Mouse (Mus musculus): ENCODE data around the gene Mpnd.

The Mpnd gene

DNA sequence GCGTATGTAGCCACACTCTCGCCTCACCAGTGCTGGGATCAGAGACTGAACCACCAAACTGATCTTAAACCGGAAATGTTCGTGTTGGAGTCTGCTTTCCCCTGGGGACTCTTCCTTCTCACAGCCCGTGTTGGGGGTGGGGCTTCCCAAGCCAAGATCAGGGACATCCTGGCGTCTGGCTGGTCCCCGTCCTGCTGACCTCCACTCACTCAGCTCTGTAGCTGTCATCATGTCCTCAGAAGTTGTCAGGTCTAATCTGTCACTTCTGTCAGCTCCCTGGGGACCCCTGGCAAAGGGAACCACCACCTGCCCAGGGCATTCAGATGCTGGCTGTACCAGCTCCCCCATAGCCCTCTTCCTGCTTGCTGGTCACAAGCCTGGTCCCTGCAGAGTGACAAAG, 37.3 kb upstream of the Mpnd start:
- no peak for DNase-seq (ENCODE audit: low read depth, low spot score)
- Histone ChIP-seq H3K36me3 (ENCODE audit: control insufficient read depth, insufficient read depth, low read length, poor library complexity, severe bottlenecking) (0 out of 2 replicates have a peak, but pooled peaks cover 1% of the 10 kb centered on the region), H3K27me3 (ENCODE audit: control insufficient read depth, insufficient read depth, low read length, poor library complexity, severe bottlenecking) (no peaks in the 10 kb centered on the region)

DNA sequence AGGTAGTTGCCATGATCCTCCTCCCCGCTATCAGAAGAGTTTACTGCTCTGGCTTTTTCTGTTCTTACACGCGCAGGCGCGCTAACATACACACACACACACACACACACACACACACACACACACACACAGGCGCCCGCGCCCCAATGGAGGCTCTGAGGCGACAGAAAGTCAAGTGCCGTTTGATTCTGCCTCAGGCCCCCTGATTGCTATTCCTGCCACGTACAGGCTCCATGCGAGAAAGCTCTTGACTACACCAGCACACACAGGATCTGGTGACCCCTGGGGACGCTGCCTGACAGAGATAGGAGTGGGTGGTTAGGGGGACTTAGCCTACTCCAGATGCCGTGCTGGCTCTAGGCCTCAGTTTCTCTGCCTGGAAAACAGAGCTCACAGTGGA, 36.0 kb upstream of the Mpnd start:
- Histone ChIP-seq H3K27me3 (ENCODE audit: control insufficient read depth, insufficient read depth, low read length, poor library complexity, severe bottlenecking) (no peaks in the 10 kb centered on the region), H3K36me3 (ENCODE audit: control insufficient read depth, insufficient read depth, low read length, poor library complexity, severe bottlenecking) (0 out of 2 replicates have a peak, but pooled peaks cover 1% of the 10 kb centered on the region)
- no peak for DNase-seq (ENCODE audit: low read depth, low spot score)

DNA sequence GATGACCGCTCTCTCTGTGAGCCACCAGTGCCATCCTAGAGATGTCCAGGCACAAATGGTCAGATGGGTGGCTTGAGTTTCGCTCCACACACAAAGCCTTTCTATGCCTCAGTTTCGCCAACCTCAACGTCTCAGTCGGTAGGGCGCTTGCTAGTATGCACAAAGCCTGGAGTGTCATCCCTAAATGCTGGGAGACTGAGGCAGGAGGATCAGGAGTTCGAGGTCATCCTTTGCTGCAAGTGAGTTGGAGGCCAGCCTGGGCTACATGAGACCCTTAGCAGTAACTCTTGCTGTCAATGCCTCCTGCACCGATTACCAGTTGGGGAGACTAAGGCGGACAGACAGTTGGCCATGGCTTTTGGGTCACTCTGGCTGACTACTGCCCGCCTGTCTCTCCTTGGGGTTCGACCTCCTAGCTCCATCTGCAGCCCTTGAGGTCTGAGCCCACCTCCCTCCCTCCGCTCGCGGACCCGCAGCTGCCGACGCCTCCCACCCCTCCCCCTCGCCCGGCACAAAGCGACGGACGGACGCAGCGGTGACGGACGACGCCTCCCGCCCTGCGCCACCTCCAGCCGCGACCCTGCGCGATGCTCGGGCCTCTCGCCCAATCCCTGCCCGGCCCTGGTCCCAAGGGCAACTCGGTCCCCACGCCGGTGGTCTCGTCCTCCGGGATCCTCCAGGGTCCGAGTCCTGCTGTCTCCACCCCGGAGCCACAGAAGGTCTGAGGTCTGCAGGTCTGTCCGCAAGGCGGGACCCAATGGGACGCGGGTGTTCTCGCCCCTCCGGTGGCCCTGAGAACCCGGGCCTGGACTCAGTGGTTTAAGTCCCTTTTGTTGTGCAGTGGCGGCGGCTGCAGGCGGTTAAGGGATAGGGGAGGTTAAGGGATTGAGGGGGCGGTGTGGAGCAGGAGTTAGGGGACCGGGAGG, 35.3 kb upstream of the Mpnd start, which contains the start of gene Shd:
Gene Shd, plus strand, starts transcription at position 502 of the 926 bp plus-strand sequence.
- Histone ChIP-seq H3K36me3 (ENCODE audit: control insufficient read depth, insufficient read depth, low read length, poor library complexity, severe bottlenecking) (0 out of 2 replicates have a peak, but pooled peaks cover 1% of the 10 kb centered on the region), H3K27me3 (ENCODE audit: control insufficient read depth, insufficient read depth, low read length, poor library complexity, severe bottlenecking) (no peaks in the 10 kb centered on the region)
- DNase-seq (ENCODE audit: low read depth, low spot score) = no peak

GRCm38 (mm10) chr17:55971453-55971852, 34.1 kb upstream of the Mpnd start:
- no peaks in the 10 kb centered on the region for H3K36me3 ChIP-seq (ENCODE audit: control insufficient read depth, insufficient read depth, low read length, poor library complexity, severe bottlenecking)
- H3K27me3 ChIP-seq (ENCODE audit: control insufficient read depth, insufficient read depth, low read length, poor library complexity, severe bottlenecking) = no peaks in the 10 kb centered on the region
- no peak for DNase-seq (ENCODE audit: low read depth, low spot score)

DNA sequence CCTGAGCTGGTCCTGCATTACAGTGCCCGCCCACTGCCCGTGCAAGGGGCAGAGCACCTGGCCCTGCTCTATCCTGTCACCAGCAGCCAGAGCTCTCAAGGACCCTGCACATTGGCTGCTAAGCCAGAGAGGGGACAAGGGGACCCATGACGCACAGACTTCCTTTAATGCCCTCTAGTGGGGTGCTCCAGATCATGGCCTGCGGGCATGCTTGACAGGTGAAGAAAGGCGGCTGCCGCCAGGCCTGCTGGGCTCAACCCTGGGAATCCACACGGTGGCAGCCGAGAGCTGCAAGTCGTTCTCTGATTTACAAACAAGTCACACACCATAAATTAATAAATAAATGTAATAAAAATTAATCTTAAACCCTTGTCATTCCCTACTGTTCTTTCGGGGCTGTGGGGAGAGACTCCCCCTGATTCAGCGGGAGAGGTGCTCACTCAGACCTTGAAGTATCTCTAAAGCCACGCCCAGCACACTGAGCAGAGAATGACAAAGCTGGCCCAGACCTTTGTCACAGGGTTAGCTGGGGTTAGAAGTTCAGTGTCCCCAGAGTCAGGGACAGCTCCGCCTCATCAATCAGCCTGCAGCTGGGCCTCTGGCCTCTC, 29.2 kb upstream of the Mpnd start:
- Histone ChIP-seq H3K36me3 (ENCODE audit: control insufficient read depth, insufficient read depth, low read length, poor library complexity, severe bottlenecking) (no peaks in the 10 kb centered on the region), H3K27me3 (ENCODE audit: control insufficient read depth, insufficient read depth, low read length, poor library complexity, severe bottlenecking) (no peaks in the 10 kb centered on the region)
- peak; percentile 84 for DNase-seq (ENCODE audit: low read depth, low spot score)

- no peak for DNase-seq (ENCODE audit: low read depth, low spot score)
- H3K36me3 ChIP-seq (ENCODE audit: control insufficient read depth, insufficient read depth, low read length, poor library complexity, severe bottlenecking) = no peaks in the 10 kb centered on the region
- no peaks in the 10 kb centered on the region for H3K27me3 ChIP-seq (ENCODE audit: control insufficient read depth, insufficient read depth, low read length, poor library complexity, severe bottlenecking)
Measured at GRCm38 (mm10) chr17:55977301-55977700, 28.2 kb upstream of the Mpnd start.

DNA sequence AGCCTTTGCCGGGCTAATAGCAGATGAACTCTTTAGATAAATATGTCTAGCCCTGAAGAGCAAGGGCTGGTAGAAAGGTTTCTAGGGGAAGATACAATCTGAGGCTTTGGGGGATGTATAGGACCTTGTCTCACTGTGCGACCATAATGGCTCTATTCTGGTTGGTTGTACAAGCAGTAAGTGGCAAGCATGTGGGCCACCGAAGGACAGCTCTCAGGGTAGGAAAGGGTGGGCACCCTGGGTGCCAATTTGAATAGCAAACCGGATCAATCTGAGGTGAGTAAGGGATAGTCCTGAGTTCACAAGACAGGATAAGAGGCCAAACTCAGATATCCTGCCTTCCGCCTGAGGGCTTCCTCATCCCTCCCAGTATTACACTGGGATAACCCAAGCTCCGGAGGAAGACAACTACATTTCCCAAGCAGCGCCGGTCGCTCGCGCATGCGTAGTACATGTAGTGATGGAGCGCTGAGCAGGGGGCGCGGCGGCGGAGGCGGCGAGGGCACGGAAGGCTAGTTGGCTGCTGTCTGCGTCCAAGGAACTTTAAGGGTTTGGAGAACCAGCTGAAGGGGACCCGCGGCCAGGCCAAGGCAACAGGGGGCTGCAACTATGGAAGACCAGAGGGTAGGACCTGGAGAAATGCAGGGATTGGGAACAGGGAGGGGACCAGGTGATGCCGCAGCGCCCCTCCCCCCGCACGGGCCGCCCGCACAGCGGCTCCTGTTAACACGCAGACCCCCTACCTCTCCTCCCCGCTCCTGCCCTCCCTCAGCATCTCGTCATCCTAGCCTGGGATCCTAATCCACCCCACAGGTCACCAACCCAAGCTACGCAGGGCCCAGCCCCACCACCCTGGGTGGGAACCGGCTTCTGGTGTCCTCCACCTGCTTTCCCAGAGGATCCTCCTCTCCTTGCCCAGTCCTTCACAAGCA, 19.2 kb upstream of the Mpnd start, which contains the start of gene Fsd1:
Gene Fsd1, plus strand, starts transcription at position 480 of the 932 bp plus-strand sequence.
- no peaks in the 10 kb centered on the region for H3K27me3 ChIP-seq (ENCODE audit: control insufficient read depth, insufficient read depth, low read length, poor library complexity, severe bottlenecking)
- no peak for DNase-seq (ENCODE audit: low read depth, low spot score)
- no peaks in the 10 kb centered on the region for H3K36me3 ChIP-seq (ENCODE audit: control insufficient read depth, insufficient read depth, low read length, poor library complexity, severe bottlenecking)

DNA sequence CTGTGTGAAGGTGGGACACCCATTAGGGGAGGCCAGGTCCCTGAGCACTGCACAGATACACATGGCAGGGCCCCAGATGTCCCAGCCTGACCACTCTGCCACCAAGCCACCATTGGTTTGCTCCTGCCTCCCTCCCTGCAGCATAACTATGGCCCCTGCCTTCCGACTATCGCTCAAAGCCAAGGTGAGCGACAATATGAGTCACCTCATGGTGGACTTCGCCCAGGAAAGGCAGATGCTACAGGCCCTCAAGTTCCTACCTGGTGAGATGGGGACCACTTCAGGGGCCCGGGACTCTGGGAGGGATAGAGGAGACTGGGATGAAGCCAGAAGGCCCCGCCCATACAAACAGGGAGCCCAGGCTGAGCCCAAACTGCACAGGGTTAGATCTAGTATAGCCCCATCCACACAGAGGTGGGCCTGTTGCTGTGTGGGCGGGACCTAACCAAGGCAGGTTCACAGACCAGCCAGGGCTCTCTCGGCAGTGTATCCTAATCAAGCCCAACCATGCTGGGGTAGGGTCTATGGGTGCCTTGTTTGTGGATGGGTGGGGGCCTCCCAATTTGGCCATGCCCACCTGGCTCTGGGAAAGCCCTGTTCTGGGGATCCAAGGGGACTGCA, 15.1 kb upstream of the Mpnd start:
- DNase-seq (ENCODE audit: low read depth, low spot score) = no peak
- H3K27me3 ChIP-seq (ENCODE audit: control insufficient read depth, insufficient read depth, low read length, poor library complexity, severe bottlenecking) = no peaks in the 10 kb centered on the region
- no peaks in the 10 kb centered on the region for H3K36me3 ChIP-seq (ENCODE audit: control insufficient read depth, insufficient read depth, low read length, poor library complexity, severe bottlenecking)

GRCm38 (mm10) chr17:55996007-55996406, 9.5 kb upstream of the Mpnd start:
- no peak for DNase-seq (ENCODE audit: low read depth, low spot score)
- no peaks in the 10 kb centered on the region; the same call in 1 of the 2 replicates for H3K27me3 ChIP-seq (ENCODE audit: control insufficient read depth, insufficient read depth, low read length, poor library complexity, severe bottlenecking)
- H3K36me3 ChIP-seq (ENCODE audit: control insufficient read depth, insufficient read depth, low read length, poor library complexity, severe bottlenecking) = no peaks in the 10 kb centered on the region

GRCm38 (mm10) chr17:55999794-56000499, 5.6 kb upstream of the Mpnd start:
- no peaks in the 10 kb centered on the region for H3K36me3 ChIP-seq (ENCODE audit: control insufficient read depth, insufficient read depth, low read length, poor library complexity, severe bottlenecking)
- no peaks in the 10 kb centered on the region; the same call in 1 of the 2 replicates for H3K27me3 ChIP-seq (ENCODE audit: control insufficient read depth, insufficient read depth, low read length, poor library complexity, severe bottlenecking)
- DNase-seq (ENCODE audit: low read depth, low spot score) = no peak

- no peaks in the 10 kb centered on the region for H3K36me3 ChIP-seq (ENCODE audit: control insufficient read depth, insufficient read depth, low read length, poor library complexity, severe bottlenecking)
- no peak for DNase-seq (ENCODE audit: low read depth, low spot score)
- no peaks in the 10 kb centered on the region; the same call in 1 of the 2 replicates for H3K27me3 ChIP-seq (ENCODE audit: control insufficient read depth, insufficient read depth, low read length, poor library complexity, severe bottlenecking)
Measured at GRCm38 (mm10) chr17:56003000-56003399, 2.5 kb upstream of the Mpnd start.

DNA sequence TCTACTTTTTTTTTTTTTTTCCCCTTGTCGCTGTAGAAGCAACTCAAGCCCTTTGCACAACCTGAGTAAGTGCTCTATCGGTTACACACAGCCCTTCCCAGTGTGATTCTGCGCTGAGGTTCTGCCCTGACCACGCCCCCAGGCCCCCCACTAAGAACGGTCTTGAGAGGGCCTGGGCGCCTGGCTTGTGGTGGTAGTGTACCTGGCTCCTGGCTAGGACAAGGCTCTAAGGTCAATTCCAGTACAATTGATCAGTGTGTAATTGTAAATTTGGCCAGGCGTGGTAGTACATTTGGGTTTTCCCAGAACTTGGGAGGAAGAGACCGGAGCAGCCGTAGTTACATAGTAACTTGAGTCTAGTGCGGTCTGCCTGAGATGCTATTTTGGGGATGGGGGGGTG, 1.4 kb downstream of the Mpnd start:
- Histone ChIP-seq H3K36me3 (ENCODE audit: control insufficient read depth, insufficient read depth, low read length, poor library complexity, severe bottlenecking) (0 out of 2 replicates have a peak, but pooled peaks cover 2% of the 10 kb centered on the region), H3K27me3 (ENCODE audit: control insufficient read depth, insufficient read depth, low read length, poor library complexity, severe bottlenecking) (no peaks in the 10 kb centered on the region)
- no peak for DNase-seq (ENCODE audit: low read depth, low spot score)

DNA sequence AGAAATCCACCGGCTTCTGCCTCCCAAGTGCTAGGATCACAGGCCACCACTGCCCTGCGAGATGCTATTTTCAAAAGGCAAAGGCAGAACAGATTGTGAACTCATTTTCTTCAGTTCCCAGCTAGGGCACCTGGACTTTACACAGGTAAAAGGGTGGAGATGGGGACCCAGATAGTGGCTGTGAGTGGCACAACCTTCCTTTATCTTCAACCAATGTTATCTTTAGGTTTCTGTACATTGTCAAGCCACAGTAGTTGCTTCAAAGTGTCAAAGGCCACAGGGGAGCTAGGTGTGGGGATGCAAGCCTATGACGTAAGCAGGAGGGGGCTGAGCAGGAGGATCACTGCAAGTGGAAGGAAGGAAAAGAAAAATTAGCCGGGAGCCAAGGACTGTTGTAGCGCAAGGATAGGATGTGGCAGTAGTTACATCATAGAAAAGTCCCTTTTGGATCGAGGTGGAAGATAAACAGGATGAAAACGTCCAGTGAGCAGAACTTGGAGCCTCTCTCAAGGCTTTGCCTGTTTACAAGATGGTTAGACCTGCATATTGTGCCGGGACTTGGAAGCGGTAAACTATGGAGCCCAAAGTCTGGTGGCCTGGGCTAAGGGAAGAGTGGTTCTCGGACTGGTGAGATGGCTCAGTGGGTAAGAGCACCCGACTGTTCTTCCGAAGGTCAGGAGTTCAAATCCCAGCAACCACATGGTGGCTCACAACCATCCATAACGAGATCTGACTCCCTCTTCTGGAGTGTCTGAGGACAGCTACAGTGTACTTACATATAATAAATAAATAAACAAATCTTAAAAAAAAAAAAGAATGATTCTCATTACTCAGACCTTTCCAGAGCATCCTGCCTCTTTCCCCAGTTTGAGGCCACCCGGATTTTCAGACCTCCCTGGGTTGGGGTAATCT, 2.2 kb downstream of the Mpnd start:
- no peak for DNase-seq (ENCODE audit: low read depth, low spot score)
- no peaks in the 10 kb centered on the region for H3K27me3 ChIP-seq (ENCODE audit: control insufficient read depth, insufficient read depth, low read length, poor library complexity, severe bottlenecking)
- 0 out of 2 replicates have a peak, but pooled peaks cover 2% of the 10 kb centered on the region for H3K36me3 ChIP-seq (ENCODE audit: control insufficient read depth, insufficient read depth, low read length, poor library complexity, severe bottlenecking)

All from splenic B cell, adult 2 months (primary cell).